Mouse (Mus musculus) embryonic fibroblast, embryonic 13.5 days (primary cell): ENCODE measurements around the gene Frs2.

ENCODE experiments used
- CTCF ChIP-seq: IDR thresholded peaks from 2 replicates; pipeline ENCODE4 v1.5.1; 2011; ENCODE audit warnings: mild to moderate bottlenecking, control low read depth, low read length, moderate library complexity, borderline replicate concordance; ENCODE audit not compliant: insufficient read depth
- POLR2A ChIP-seq: IDR thresholded peaks from 2 replicates; pipeline ENCODE4 v1.6.1; 2011; ENCODE audit warnings: low read depth, mild to moderate bottlenecking, control low read depth, low read length, moderate library complexity

DNA sequence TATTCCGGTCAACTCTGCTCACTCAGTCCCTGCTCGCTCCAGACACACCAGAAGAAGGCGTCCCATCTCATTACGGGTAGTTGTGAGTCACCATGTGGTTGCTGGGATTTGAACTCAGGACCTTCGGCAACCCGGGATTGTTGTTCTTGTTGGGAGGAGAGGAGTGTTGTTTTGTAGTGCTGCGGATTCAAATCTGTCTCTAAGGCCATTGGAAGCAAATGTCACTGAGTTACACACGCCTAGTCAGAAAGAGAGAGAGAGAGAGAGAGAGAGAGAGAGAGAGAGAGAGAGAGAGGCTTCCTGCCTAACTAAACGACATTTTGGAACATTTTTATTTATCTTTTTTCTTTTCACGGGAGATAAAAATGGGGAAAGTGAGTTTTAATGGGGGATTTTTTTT lies 2.4 kb upstream of the Frs2 start:
- TF ChIP-seq CTCF, result no peak
- TF ChIP-seq POLR2A, result no peak
